20 mouse cellular contexts compared by ENCODE assay signal in the genomic region with DNA sequence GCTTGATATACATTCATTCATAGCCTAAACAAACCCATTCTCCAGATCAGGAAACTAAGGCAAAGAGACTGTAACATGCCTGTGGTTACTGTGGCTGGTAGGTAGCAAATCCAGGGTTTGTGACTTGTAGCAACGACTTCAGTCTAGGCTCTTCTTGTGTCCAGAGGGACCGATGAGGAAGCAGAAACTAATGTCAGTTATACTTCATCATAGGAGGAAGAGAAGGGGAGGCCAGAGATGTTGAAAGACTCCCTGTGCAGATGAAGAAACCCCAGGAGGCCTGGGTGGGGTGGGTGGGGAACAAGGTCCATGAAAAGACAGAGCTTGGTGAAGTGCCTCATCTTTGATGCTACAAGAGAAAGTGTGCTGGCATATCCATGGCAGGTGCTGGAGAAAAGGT.
"Had no signal": no experiment of that assay in that cellular context is flagged by ENCODE, and none has a peak within 500 bp of the region (broad histone marks: within the 10 kb centered on the region; RNA-seq: fewer than 3 reads in every experiment).

No protein-coding gene starts in this region.

- H3K27ac ChIP-seq: intestine, embryonic 15.5 days; kidney, embryonic 15.5 days; limb, embryonic 12.5 days; limb, embryonic 15.5 days; liver, embryonic 15.5 days; midbrain, embryonic 12.5 days; midbrain, embryonic 15.5 days; neural tube, embryonic 13.5 days; stomach, postnatal 0 days had no signal

- H3K4me3 ChIP-seq: intestine, embryonic 15.5 days; kidney, embryonic 15.5 days; limb, embryonic 12.5 days; limb, embryonic 15.5 days; liver, embryonic 15.5 days; midbrain, embryonic 12.5 days; midbrain, embryonic 15.5 days; myocyte; neural tube, embryonic 13.5 days had no signal

- ATAC-seq: intestine, embryonic 15.5 days; midbrain, embryonic 15.5 days had no signal

- H3K36me3 ChIP-seq: midbrain, embryonic 12.5 days; midbrain, embryonic 15.5 days had no signal

- DNase-seq: kidney, adult 11 months; kidney, adult 8-10 months; kidney, postnatal 10 days; kidney, postnatal 36 days; left cerebral cortex, postnatal 4 days; lung, adult 2 months; right cerebral cortex, postnatal 4 days; thymus, adult 2 months; thymus, postnatal 14 days had no signal

- H3K9me3 ChIP-seq: intestine, embryonic 15.5 days; kidney, embryonic 15.5 days; limb, embryonic 12.5 days; limb, embryonic 15.5 days; liver, embryonic 15.5 days; midbrain, embryonic 12.5 days; midbrain, embryonic 15.5 days; neural tube, embryonic 13.5 days had no signal

- H3K9ac ChIP-seq: intestine, embryonic 15.5 days; kidney, embryonic 15.5 days; limb, embryonic 12.5 days; limb, embryonic 15.5 days; liver, embryonic 15.5 days; midbrain, embryonic 12.5 days; midbrain, embryonic 15.5 days; neural tube, embryonic 13.5 days had no signal

- H3K27me3 ChIP-seq: intestine, embryonic 15.5 days; kidney, embryonic 15.5 days; limb, embryonic 12.5 days; limb, embryonic 15.5 days; liver, embryonic 15.5 days; midbrain, embryonic 12.5 days; midbrain, embryonic 15.5 days; neural tube, embryonic 13.5 days had no signal

- H3K4me2 ChIP-seq: intestine, embryonic 15.5 days; kidney, embryonic 15.5 days; limb, embryonic 12.5 days; limb, embryonic 15.5 days; liver, embryonic 11.5 days; liver, embryonic 15.5 days; midbrain, embryonic 12.5 days; midbrain, embryonic 15.5 days; neural tube, embryonic 13.5 days had no signal

- H3K4me1 ChIP-seq: intestine, embryonic 15.5 days; kidney, embryonic 15.5 days; limb, embryonic 12.5 days; limb, embryonic 15.5 days; liver, embryonic 15.5 days; midbrain, embryonic 12.5 days; midbrain, embryonic 15.5 days; neural tube, embryonic 13.5 days had no signal
